Mouse (Mus musculus): ENCODE data around the gene Aloxe3.

Gene Aloxe3

GRCm38 (mm10) chr11:69095511-69096231 is 30.0 kb upstream of the Aloxe3 start:
- DNase-seq: peak in 1 of 2 experiments; percentile 72

GRCm38 (mm10) chr11:69096360-69096986 is 29.2 kb upstream of the Aloxe3 start:
- no peak for DNase-seq

- peak; percentile 100 for DNase-seq
Measured at GRCm38 (mm10) chr11:69096987-69097900, 28.5 kb upstream of the Aloxe3 start.

- DNase-seq: no peak
Measured at GRCm38 (mm10) chr11:69098039-69098761, 27.5 kb upstream of the Aloxe3 start.

- peak; percentile 98 to 99 for DNase-seq
Measured at GRCm38 (mm10) chr11:69098762-69099091, 27.0 kb upstream of the Aloxe3 start.

- DNase-seq: peak; percentile 91
Measured at GRCm38 (mm10) chr11:69099177-69099914, 26.4 kb upstream of the Aloxe3 start.

- DNase-seq: peak; percentile 95 to 96
Measured at GRCm38 (mm10) chr11:69099915-69100345, 25.8 kb upstream of the Aloxe3 start.

- DNase-seq: peak in 1 of 2 experiments; percentile 14
Measured at GRCm38 (mm10) chr11:69100639-69101360, 24.9 kb upstream of the Aloxe3 start.

GRCm38 (mm10) chr11:69101604-69102402 is 23.9 kb upstream of the Aloxe3 start:
- no peak for DNase-seq

GRCm38 (mm10) chr11:69102403-69102725 is 23.3 kb upstream of the Aloxe3 start:
- DNase-seq: no peak

- DNase-seq: no peak
Measured at GRCm38 (mm10) chr11:69103121-69103520, 22.6 kb upstream of the Aloxe3 start.

GRCm38 (mm10) chr11:69103531-69104435 is 21.9 kb upstream of the Aloxe3 start:
- no peak for DNase-seq

GRCm38 (mm10) chr11:69104487-69104886 is 21.2 kb upstream of the Aloxe3 start:
- DNase-seq: no peak

- DNase-seq: peak in 1 of 2 experiments; percentile 15
Measured at GRCm38 (mm10) chr11:69105227-69105626, 20.5 kb upstream of the Aloxe3 start.

GRCm38 (mm10) chr11:69105796-69106195 is 19.9 kb upstream of the Aloxe3 start:
- DNase-seq: no peak

GRCm38 (mm10) chr11:69106299-69106698 is 19.4 kb upstream of the Aloxe3 start:
- DNase-seq: peak in 1 of 2 experiments; percentile 26

- no peak for DNase-seq
Measured at GRCm38 (mm10) chr11:69106842-69107241, 18.9 kb upstream of the Aloxe3 start.

- DNase-seq: no peak
Measured at GRCm38 (mm10) chr11:69107676-69108075, 18.0 kb upstream of the Aloxe3 start.

GRCm38 (mm10) chr11:69108223-69108622 is 17.5 kb upstream of the Aloxe3 start:
- no peak for DNase-seq
